Mouse (Mus musculus) kidney, postnatal 36 days (tissue): Measurements from ENCODE around the gene Rasgef1c.

Experiments used
- DNase-seq, 2 experiments: peaks; one replicate each; pipeline ENCODE4 v3.0.0; 2021 to 2022; ENCODE audit warnings: mixed read lengths in 2 of 2

The Rasgef1c gene

GRCm38 (mm10) chr11:50025721-50026520 lies 124.3 kb downstream of the Rasgef1c start:
- DNase-seq = no peak

DNA sequence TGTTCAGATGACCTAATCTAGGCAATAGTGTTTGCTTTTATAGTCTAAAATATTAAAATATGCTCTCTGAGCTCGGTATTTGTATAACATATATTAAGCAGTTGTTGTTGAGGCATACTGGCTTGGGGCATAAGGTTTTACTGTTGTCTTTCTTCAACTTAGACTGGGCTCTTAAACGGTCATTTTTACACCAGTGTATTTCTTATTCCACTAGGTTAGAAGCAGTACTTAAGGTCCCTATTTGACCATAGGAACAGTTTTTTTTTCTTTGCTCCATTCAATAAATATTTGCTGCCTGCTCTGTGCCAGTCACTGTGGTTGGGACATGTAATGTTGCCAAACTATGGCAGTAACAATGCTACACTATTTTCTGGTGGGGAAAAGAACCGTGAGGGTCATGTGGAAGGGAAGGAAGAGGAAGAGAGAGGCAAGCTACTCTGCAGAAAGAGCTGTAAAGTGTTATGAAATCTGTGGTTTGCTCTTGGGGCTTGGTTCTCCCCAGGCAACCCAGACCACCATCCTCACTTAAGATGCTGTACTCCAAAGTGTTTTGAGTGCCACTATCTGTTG lies 125.0 kb downstream of the Rasgef1c start:
- no peak for DNase-seq

GRCm38 (mm10) chr11:50028416-50028815 lies 126.8 kb downstream of the Rasgef1c start:
- DNase-seq = no peak
